Mouse (Mus musculus): ENCODE results near the gene Gm26620.

DNA sequence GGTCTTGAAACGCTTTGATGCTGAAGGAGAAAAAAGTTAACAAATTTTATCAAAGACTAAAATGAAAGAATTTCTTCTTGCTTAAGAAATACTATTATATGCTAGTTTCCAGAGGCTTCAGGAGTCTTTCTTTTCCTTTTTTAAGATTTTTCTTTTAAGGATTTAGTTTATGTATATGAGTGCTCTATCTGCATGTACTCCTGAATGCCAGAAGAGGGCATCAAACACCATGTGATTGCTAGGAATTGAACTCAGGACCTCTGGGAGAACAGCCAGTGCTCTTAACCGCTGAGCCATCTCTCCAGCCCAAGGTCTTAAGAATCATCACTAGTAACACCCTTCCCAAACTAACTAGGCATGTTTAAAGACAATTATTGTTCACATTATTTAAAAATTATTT is 12.9 kb upstream of the Gm26620 start:
- TF ChIP-seq CTCF (IDR thresholded peaks at IDR 0.05; ENCODE audit: low read depth) (peak; percentile 20; the same call in 1 of the 2 replicates), EP300 (optimal IDR thresholded peaks at IDR 0.05) (no peak)
